Mouse (Mus musculus) lung, adult 18-20 months (tissue): ENCODE measurements around the gene Tnni2.

ENCODE experiments used
- DNase-seq, 2 experiments: peaks; one replicate each; pipeline ENCODE4 v3.0.0; 2022; ENCODE audit warnings: mixed read lengths in 2 of 2

The Tnni2 gene

GRCm38 (mm10) chr7:142484780-142485179 is 43.2 kb downstream of the Tnni2 start:
- no peak for DNase-seq

- DNase-seq = no peak
Observed at GRCm38 (mm10) chr7:142486751-142487162, 45.1 kb downstream of the Tnni2 start.

GRCm38 (mm10) chr7:142487341-142487859 is 45.8 kb downstream of the Tnni2 start:
- no peak for DNase-seq

- DNase-seq = no peak
Observed at GRCm38 (mm10) chr7:142488053-142488452, 46.4 kb downstream of the Tnni2 start.

DNA sequence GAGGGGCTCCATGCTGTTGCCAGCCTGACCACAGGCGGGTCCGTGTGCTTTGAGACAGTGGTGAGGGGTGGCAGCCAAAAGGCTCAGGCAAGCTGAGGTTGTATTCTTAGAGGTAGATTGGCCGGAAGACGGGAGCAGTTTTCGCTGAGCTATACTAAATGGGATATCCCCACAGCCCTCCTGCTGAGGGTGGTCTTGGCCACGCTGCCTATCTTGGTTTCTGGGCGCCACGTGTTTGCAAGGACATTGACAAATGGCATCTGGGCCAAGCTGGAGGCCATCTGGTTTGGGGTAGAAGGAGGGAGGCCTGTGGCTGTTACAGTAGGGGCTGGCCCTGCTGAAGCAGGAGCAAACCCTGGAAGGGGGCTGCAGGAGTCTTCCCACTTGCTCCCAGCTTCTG is 51.9 kb downstream of the Tnni2 start:
- no peak for DNase-seq
